In genomic region chr14:14789840-14790470, GRCm38 (mm10) we compare ENCODE assay signal across 25 mouse cellular contexts. TPM values are rescaled to one million over a fixed set of nuclear protein-coding genes. Genes with fewer than 3 reads are reported as not detected.
DNase-seq lines count a peak whose midpoint lies in the region; ATAC-seq and TF ChIP-seq lines count a peak whose summit lies in the region.
"Had no signal": no experiment of that assay in that cellular context is flagged by ENCODE, and none has a peak within 500 bp of the region (broad histone marks: within the 10 kb centered on the region; RNA-seq: fewer than 3 reads in every experiment).

No protein-coding gene starts in this region.

- peak; percentile 74; the same call in 1 of the 2 replicates for ATAC-seq in intestine, embryonic 16.5 days
- ATAC-seq in intestine, embryonic 15.5 days: no peak; the same call in 1 of the 2 replicates
- peak; percentile 53; the same call in 1 of the 2 replicates for ATAC-seq in liver, postnatal 0 days
- no peak for ATAC-seq in intestine, postnatal 0 days
- ATAC-seq: activated CD4-positive, CD25-positive, alpha-beta regulatory T cell, adult 4 months; CD4-positive, CD25-positive, alpha-beta regulatory T cell, adult 4 months; forebrain, embryonic 14.5 days; Patski had no signal

- DNase-seq in layer of hippocampus, adult 2 months (ENCODE audit: low spot score in 2 of 2): no peak
- no peak for DNase-seq in layer of hippocampus, adult 9-10 months (ENCODE audit: low spot score)
- DNase-seq in liver, postnatal 0 days: no peak
- no peak for DNase-seq in liver
- DNase-seq: adrenal gland, adult 8-10 months; adrenal gland, postnatal 14 days; adrenal gland, postnatal 36 days; B cell, adult 2 months; cerebellum, adult 11-12 months; cerebellum, adult 2 months; cerebellum, adult 9-10 months; cerebellum, postnatal 10 days; cerebellum, postnatal 25 days had no signal

- TF ChIP-seq EP300 in liver, postnatal 0 days (IDR thresholded peaks at IDR 0.05; ENCODE audit: low read depth): no peak

- H3K4me1 ChIP-seq in intestine, embryonic 16.5 days (ENCODE audit: control insufficient read depth, insufficient read depth, low read length): no peaks in the 10 kb centered on the region
- no peaks in the 10 kb centered on the region for H3K4me1 ChIP-seq in intestine, embryonic 15.5 days (replicated peaks)
- 0 out of 2 replicates have a peak, but pooled peaks cover 3% of the 10 kb centered on the region for H3K4me1 ChIP-seq in liver, postnatal 0 days (ENCODE audit: insufficient read depth)
- 0 out of 2 replicates have a peak, but pooled peaks cover 3% of the 10 kb centered on the region for H3K4me1 ChIP-seq in intestine, postnatal 0 days (replicated peaks; ENCODE audit: control insufficient read depth, insufficient read depth, low read length)
- H3K4me1 ChIP-seq: embryonic facial prominence, embryonic 10.5 days; embryonic facial prominence, embryonic 12.5 days; forebrain, embryonic 12.5 days had no signal

- WGBS in intestine, embryonic 16.5 days: 64% methylated on average over 4 of the region's 4 CpGs
- WGBS in intestine, embryonic 15.5 days: 78% methylated on average over 4 of the region's 4 CpGs
- WGBS in liver, postnatal 0 days (ENCODE audit: insufficient replicate concordance): 70% methylated on average over 4 of the region's 4 CpGs
- WGBS in intestine, postnatal 0 days: 48% methylated on average over 4 of the region's 4 CpGs

- no peak overlapping the region for H3K27ac ChIP-seq in intestine, embryonic 16.5 days (ENCODE audit: low read length)
- no peak overlapping the region for H3K27ac ChIP-seq in intestine, embryonic 15.5 days
- H3K27ac ChIP-seq in layer of hippocampus, adult 2 months: peak overlapping the region; percentile 58; the same call in 1 of the 2 replicates
- no peak overlapping the region for H3K27ac ChIP-seq in liver, postnatal 0 days (ENCODE audit: low read depth)
- H3K27ac ChIP-seq in intestine, postnatal 0 days (ENCODE audit: low read depth, low read length): no peak overlapping the region
- H3K27ac ChIP-seq: embryonic facial prominence, embryonic 10.5 days; embryonic facial prominence, embryonic 12.5 days; forebrain, embryonic 12.5 days had no signal

- H3K9ac ChIP-seq in intestine, embryonic 16.5 days (ENCODE audit: low read depth, low read length): no peak overlapping the region
- no peak overlapping the region for H3K9ac ChIP-seq in intestine, embryonic 15.5 days
- H3K9ac ChIP-seq in liver, postnatal 0 days (replicated peaks): no peak overlapping the region
- H3K9ac ChIP-seq in intestine, postnatal 0 days (ENCODE audit: low read depth, low read length): no peak overlapping the region
- H3K9ac ChIP-seq: embryonic facial prominence, embryonic 12.5 days; forebrain, embryonic 12.5 days had no signal

- no peak overlapping the region for H3K4me2 ChIP-seq in intestine, embryonic 16.5 days (ENCODE audit: low read depth, low read length)
- H3K4me2 ChIP-seq in intestine, embryonic 15.5 days (replicated peaks): no peak overlapping the region
- H3K4me2 ChIP-seq in liver, postnatal 0 days (ENCODE audit: low read depth, low read length): no peak overlapping the region
- H3K4me2 ChIP-seq in intestine, postnatal 0 days (replicated peaks; ENCODE audit: low read depth): peak overlapping the region; percentile 6; the same call in 1 of the 2 replicates
- H3K4me2 ChIP-seq: embryonic facial prominence, embryonic 12.5 days; forebrain, embryonic 12.5 days had no signal

- H3K36me3 ChIP-seq in intestine, embryonic 16.5 days (ENCODE audit: control insufficient read depth, insufficient read depth, low read length): peaks cover 7% of the 10 kb centered on the region
- peaks cover 8% of the 10 kb centered on the region for H3K36me3 ChIP-seq in intestine, embryonic 15.5 days
- peaks cover 5% of the 10 kb centered on the region for H3K36me3 ChIP-seq in liver, postnatal 0 days (replicated peaks; ENCODE audit: insufficient read depth, low read length)
- H3K36me3 ChIP-seq in intestine, postnatal 0 days (ENCODE audit: control insufficient read depth, insufficient read depth): peaks cover 10% of the 10 kb centered on the region; the same call in 1 of the 2 replicates

- no peaks in the 10 kb centered on the region for H3K9me3 ChIP-seq in intestine, embryonic 16.5 days (ENCODE audit: control insufficient read depth, low read length)
- no peaks in the 10 kb centered on the region for H3K9me3 ChIP-seq in intestine, embryonic 15.5 days
- H3K9me3 ChIP-seq in liver, postnatal 0 days (ENCODE audit: low read length): no peaks in the 10 kb centered on the region
- no peaks in the 10 kb centered on the region for H3K9me3 ChIP-seq in intestine, postnatal 0 days (ENCODE audit: control insufficient read depth)
- H3K9me3 ChIP-seq: embryonic facial prominence, embryonic 12.5 days; forebrain, embryonic 12.5 days; G1E had no signal

- no peak for TF ChIP-seq CTCF in layer of hippocampus, adult 2 months (conservative IDR thresholded peaks at IDR 0.05)
- TF ChIP-seq CTCF in liver, postnatal 0 days (IDR thresholded peaks at IDR 0.05; ENCODE audit: low read depth): no peak
- no peak for TF ChIP-seq CTCF in intestine, postnatal 0 days (IDR thresholded peaks at IDR 0.05; ENCODE audit: low read depth)

- no peaks in the 10 kb centered on the region for H3K27me3 ChIP-seq in intestine, embryonic 16.5 days (replicated peaks; ENCODE audit: control insufficient read depth, insufficient read depth, low read length)
- H3K27me3 ChIP-seq in intestine, embryonic 15.5 days (replicated peaks): no peaks in the 10 kb centered on the region
- no peaks in the 10 kb centered on the region for H3K27me3 ChIP-seq in liver, postnatal 0 days (ENCODE audit: insufficient read depth, low read length)
- H3K27me3 ChIP-seq in intestine, postnatal 0 days (replicated peaks; ENCODE audit: control insufficient read depth, insufficient read depth, low read length): no peaks in the 10 kb centered on the region
- H3K27me3 ChIP-seq: CH12.LX; embryonic facial prominence, embryonic 12.5 days; forebrain, embryonic 12.5 days; Patski had no signal

- no peak overlapping the region for H3K4me3 ChIP-seq in intestine, embryonic 16.5 days (ENCODE audit: low read length)
- no peak overlapping the region for H3K4me3 ChIP-seq in intestine, embryonic 15.5 days (replicated peaks)
- no peak overlapping the region for H3K4me3 ChIP-seq in layer of hippocampus, adult 2 months
- H3K4me3 ChIP-seq in liver, postnatal 0 days (ENCODE audit: low read depth, low read length): no peak overlapping the region
- no peak overlapping the region for H3K4me3 ChIP-seq in intestine, postnatal 0 days (ENCODE audit: low read depth, low read length)
- H3K4me3 ChIP-seq: embryonic facial prominence, embryonic 10.5 days; embryonic facial prominence, embryonic 12.5 days; forebrain, embryonic 12.5 days had no signal

RNA-seq across cellular contexts. Expression of gene Nek10, which starts 13.3 kb away (rescaled TPM):
- polyA plus RNA-seq in intestine, embryonic 16.5 days (2015; fragmentation: Nextera tagmentation; extraction: Ambion mirVana): 0.02 TPM in 1 of 2 replicates, not detected in the other
- 0.04 TPM in 1 of 2 replicates, not detected in the other for polyA plus RNA-seq in intestine, embryonic 15.5 days (2015; fragmentation: Nextera tagmentation; extraction: Ambion mirVana)
- total RNA-seq in layer of hippocampus, adult 2 months (2021): 1 to 10 TPM; 4.8 to 5.6 TPM
- polyA plus RNA-seq in liver, postnatal 0 days (2015; fragmentation: Nextera tagmentation; extraction: Ambion mirVana): not detected in 2 replicates
- not detected in 2 replicates for polyA plus RNA-seq in intestine, postnatal 0 days (2015; fragmentation: Nextera tagmentation; extraction: Ambion mirVana)
- polyA plus RNA-seq: embryonic facial prominence, embryonic 10.5 days; G1E; Patski had no signal

Comparison
In these comparisons a context has a peak if more than half of its experiments do, and no peak if none do; other contexts are left out.
1. ATAC-seq: peak in intestine, embryonic 16.5 days (single experiment) and liver, postnatal 0 days (single experiment); none in intestine, embryonic 15.5 days (single experiment) and intestine, postnatal 0 days (single experiment).